Mouse (Mus musculus): ENCODE measurements at regions not wholly inside any gene's neighbourhood (a gene's known extent, or its start where the extent isn't known, plus 50 kb on each side); places are given as distances from the start of the nearest gene placed in this dataset.

- no peaks in the 10 kb centered on the region for H3K9me3 ChIP-seq (ENCODE audit: control insufficient read depth, low read length)
- ATAC-seq: no peak
- no peaks in the 10 kb centered on the region for H3K27me3 ChIP-seq (replicated peaks; ENCODE audit: control insufficient read depth, insufficient read depth, low read length)
- H3K36me3 ChIP-seq (ENCODE audit: control insufficient read depth, insufficient read depth): no peaks in the 10 kb centered on the region
- H3K4me3 ChIP-seq (replicated peaks; ENCODE audit: low read length): no peak overlapping the region
- no peak overlapping the region for H3K9ac ChIP-seq (replicated peaks; ENCODE audit: low read depth, low read length)
- H3K4me2 ChIP-seq (ENCODE audit: low read length): no peak overlapping the region
- no peaks in the 10 kb centered on the region for H3K4me1 ChIP-seq (replicated peaks; ENCODE audit: control insufficient read depth, insufficient read depth, low read length)
- H3K27ac ChIP-seq (ENCODE audit: low read length): no peak overlapping the region
- 91% methylated on average over 1 of the region's 1 CpGs for WGBS
Observed at GRCm38 (mm10) chr12:39861797-39862196, 176.0 kb downstream of the Arl4a start.

DNA sequence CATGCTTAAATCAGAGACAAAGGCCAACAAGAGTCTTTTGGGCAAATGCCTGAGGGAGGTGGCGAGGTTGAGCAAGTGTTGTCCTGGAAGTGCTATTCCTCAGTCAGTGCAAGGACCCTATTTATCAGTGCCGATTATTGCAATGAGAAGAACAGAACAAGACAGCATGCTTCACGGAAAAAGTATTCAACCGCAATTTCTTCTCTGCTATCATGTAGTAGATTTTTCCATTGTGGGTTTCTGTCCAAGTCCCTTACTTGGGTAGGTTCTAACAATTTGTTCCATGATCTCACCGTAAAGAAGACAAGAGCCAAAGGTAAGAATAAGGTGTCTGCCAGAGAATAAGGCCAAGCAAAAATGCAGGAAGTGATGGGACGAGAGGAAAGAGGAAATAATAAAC lies 186.2 kb downstream of the Arl4a start:
- H3K27me3 ChIP-seq (replicated peaks; ENCODE audit: control insufficient read depth, insufficient read depth, low read length): no peaks in the 10 kb centered on the region
- ATAC-seq: no peak
- H3K4me3 ChIP-seq (replicated peaks; ENCODE audit: low read length): no peak overlapping the region
- no peak overlapping the region for H3K9ac ChIP-seq (replicated peaks; ENCODE audit: low read depth, low read length)
- no peak overlapping the region for H3K4me2 ChIP-seq (ENCODE audit: low read length)
- WGBS: 91% methylated on average over 6 of the region's 6 CpGs
- no peak overlapping the region for H3K27ac ChIP-seq (ENCODE audit: low read length)
- H3K4me1 ChIP-seq (replicated peaks; ENCODE audit: control insufficient read depth, insufficient read depth, low read length): no peaks in the 10 kb centered on the region
- no peaks in the 10 kb centered on the region for H3K9me3 ChIP-seq (ENCODE audit: control insufficient read depth, low read length)
- no peaks in the 10 kb centered on the region for H3K36me3 ChIP-seq (ENCODE audit: control insufficient read depth, insufficient read depth)

DNA sequence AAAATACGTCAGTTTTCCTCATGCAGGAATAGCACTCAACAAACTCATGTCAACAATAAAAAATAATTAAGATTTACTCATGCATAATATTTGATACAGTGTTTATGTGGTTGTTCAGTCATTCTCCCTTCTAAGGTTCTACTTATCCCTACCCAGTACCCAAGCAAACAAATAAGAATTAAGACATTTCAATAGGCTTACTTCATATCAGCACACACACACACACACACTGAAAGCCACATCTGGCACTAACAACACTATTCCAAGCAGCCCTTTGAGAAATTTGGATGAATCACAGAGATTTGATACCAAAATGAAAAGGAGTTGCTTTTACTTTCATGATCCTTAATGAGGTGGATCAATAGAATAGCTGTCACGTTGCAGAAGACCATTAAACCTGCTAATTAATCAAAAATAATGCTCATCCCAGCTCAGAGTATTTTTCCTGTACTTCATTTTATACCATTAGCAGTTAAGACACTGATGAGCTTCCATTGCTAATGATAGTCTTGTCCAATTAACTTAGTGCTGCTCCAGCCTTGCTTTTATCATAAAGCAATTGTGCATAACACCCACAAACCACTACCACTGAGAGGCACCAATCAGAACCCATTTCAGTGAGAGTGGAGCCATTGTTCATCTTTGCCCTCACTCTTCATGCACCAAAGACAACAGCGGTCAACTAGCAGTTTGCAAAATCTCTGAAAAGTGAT lies 188.3 kb downstream of the Arl4a start:
- Histone ChIP-seq H3K27me3 (replicated peaks; ENCODE audit: control insufficient read depth, insufficient read depth, low read length) (no peaks in the 10 kb centered on the region), H3K27ac (ENCODE audit: low read length) (no peak overlapping the region), H3K36me3 (ENCODE audit: control insufficient read depth, insufficient read depth) (no peaks in the 10 kb centered on the region), H3K9me3 (ENCODE audit: control insufficient read depth, low read length) (no peaks in the 10 kb centered on the region), H3K4me1 (replicated peaks; ENCODE audit: control insufficient read depth, insufficient read depth, low read length) (no peaks in the 10 kb centered on the region), H3K9ac (replicated peaks; ENCODE audit: low read depth, low read length) (no peak overlapping the region), H3K4me3 (replicated peaks; ENCODE audit: low read length) (no peak overlapping the region), H3K4me2 (ENCODE audit: low read length) (no peak overlapping the region)
- ATAC-seq: peak; percentile 38; the same call in 1 of the 2 replicates
- 32% methylated on average over 3 of the region's 3 CpGs for WGBS

GRCm38 (mm10) chr12:39840615-39841014 lies 197.2 kb downstream of the Arl4a start:
- Histone ChIP-seq H3K4me3 (replicated peaks; ENCODE audit: low read length) (no peak overlapping the region), H3K36me3 (ENCODE audit: control insufficient read depth, insufficient read depth) (no peaks in the 10 kb centered on the region), H3K9ac (replicated peaks; ENCODE audit: low read depth, low read length) (no peak overlapping the region), H3K4me2 (ENCODE audit: low read length) (no peak overlapping the region), H3K27ac (ENCODE audit: low read length) (no peak overlapping the region), H3K4me1 (replicated peaks; ENCODE audit: control insufficient read depth, insufficient read depth, low read length) (no peaks in the 10 kb centered on the region), H3K27me3 (replicated peaks; ENCODE audit: control insufficient read depth, insufficient read depth, low read length) (no peaks in the 10 kb centered on the region), H3K9me3 (ENCODE audit: control insufficient read depth, low read length) (no peaks in the 10 kb centered on the region)
- ATAC-seq: no peak
- WGBS: 92% methylated on average over 2 of the region's 2 CpGs

DNA sequence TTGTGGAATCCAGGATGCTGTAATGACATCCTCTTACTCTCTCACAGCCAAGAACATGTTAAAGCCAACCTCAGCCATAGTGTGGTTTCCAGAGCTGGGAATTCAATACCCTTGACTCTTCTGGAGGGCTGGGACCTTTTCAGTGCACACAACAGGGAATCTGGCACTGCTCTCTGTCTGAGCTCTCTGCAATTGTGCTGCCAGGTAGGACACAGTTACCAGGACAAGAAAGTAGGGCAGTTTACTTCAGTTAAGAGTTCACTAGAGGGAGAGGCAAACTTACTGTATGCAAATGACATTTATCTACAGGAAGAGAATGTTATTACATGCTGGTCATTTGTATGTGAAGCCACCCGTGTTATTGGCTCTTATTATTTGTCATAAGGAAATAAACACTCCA lies 197.6 kb downstream of the Arl4a start:
- no peaks in the 10 kb centered on the region for H3K9me3 ChIP-seq (ENCODE audit: control insufficient read depth, low read length)
- no peaks in the 10 kb centered on the region for H3K36me3 ChIP-seq (ENCODE audit: control insufficient read depth, insufficient read depth)
- no peaks in the 10 kb centered on the region for H3K4me1 ChIP-seq (replicated peaks; ENCODE audit: control insufficient read depth, insufficient read depth, low read length)
- H3K4me2 ChIP-seq (ENCODE audit: low read length): no peak overlapping the region
- no peak overlapping the region for H3K27ac ChIP-seq (ENCODE audit: low read length)
- H3K9ac ChIP-seq (replicated peaks; ENCODE audit: low read depth, low read length): no peak overlapping the region
- H3K4me3 ChIP-seq (replicated peaks; ENCODE audit: low read length): no peak overlapping the region
- ATAC-seq: no peak
- no peaks in the 10 kb centered on the region for H3K27me3 ChIP-seq (replicated peaks; ENCODE audit: control insufficient read depth, insufficient read depth, low read length)
- 78% methylated on average over 1 of the region's 1 CpGs for WGBS

DNA sequence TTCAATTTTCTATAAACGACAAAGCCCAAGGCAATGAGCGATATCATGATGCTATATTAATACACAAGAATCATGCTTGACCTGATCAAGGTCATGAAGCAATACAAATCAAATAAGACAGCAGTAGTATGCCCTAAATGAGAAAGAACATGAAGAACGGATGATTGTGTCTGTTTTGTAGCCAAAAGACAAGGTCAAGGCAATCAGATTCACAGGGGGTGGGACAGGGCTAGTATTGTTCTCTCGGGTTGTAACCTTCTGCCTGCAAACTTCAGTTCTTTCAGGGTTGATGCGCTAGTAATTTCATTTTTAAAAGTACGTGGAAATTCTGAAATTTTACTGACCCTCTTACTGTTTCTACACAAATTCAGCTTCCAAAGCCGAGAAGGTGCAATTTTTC lies 206.7 kb downstream of the Arl4a start:
- no peak overlapping the region for H3K4me2 ChIP-seq (ENCODE audit: low read length)
- H3K9me3 ChIP-seq (ENCODE audit: control insufficient read depth, low read length): no peaks in the 10 kb centered on the region
- H3K36me3 ChIP-seq (ENCODE audit: control insufficient read depth, insufficient read depth): no peaks in the 10 kb centered on the region
- WGBS: 83% methylated on average over 7 of the region's 7 CpGs
- no peak overlapping the region for H3K9ac ChIP-seq (replicated peaks; ENCODE audit: low read depth, low read length)
- no peaks in the 10 kb centered on the region for H3K27me3 ChIP-seq (replicated peaks; ENCODE audit: control insufficient read depth, insufficient read depth, low read length)
- no peak for ATAC-seq
- no peak overlapping the region for H3K4me3 ChIP-seq (replicated peaks; ENCODE audit: low read length)
- H3K27ac ChIP-seq (ENCODE audit: low read length): no peak overlapping the region
- H3K4me1 ChIP-seq (replicated peaks; ENCODE audit: control insufficient read depth, insufficient read depth, low read length): no peaks in the 10 kb centered on the region

- no peaks in the 10 kb centered on the region for H3K27me3 ChIP-seq (replicated peaks; ENCODE audit: control insufficient read depth, insufficient read depth, low read length)
- no peak overlapping the region for H3K9ac ChIP-seq (replicated peaks; ENCODE audit: low read depth, low read length)
- no peak overlapping the region for H3K4me3 ChIP-seq (replicated peaks; ENCODE audit: low read length)
- no peak for ATAC-seq
- no peak overlapping the region for H3K4me2 ChIP-seq (ENCODE audit: low read length)
- H3K9me3 ChIP-seq (ENCODE audit: control insufficient read depth, low read length): no peaks in the 10 kb centered on the region
- no peaks in the 10 kb centered on the region for H3K4me1 ChIP-seq (replicated peaks; ENCODE audit: control insufficient read depth, insufficient read depth, low read length)
- H3K27ac ChIP-seq (ENCODE audit: low read length): no peak overlapping the region
- 82% methylated on average over 4 of the region's 4 CpGs for WGBS
- H3K36me3 ChIP-seq (ENCODE audit: control insufficient read depth, insufficient read depth): no peaks in the 10 kb centered on the region
Observed at GRCm38 (mm10) chr12:39830530-39830929, 207.3 kb downstream of the Arl4a start.

- no peak for ATAC-seq
- Histone ChIP-seq H3K27me3 (replicated peaks; ENCODE audit: control insufficient read depth, insufficient read depth, low read length) (no peaks in the 10 kb centered on the region), H3K4me1 (replicated peaks; ENCODE audit: control insufficient read depth, insufficient read depth, low read length) (no peaks in the 10 kb centered on the region), H3K9me3 (ENCODE audit: control insufficient read depth, low read length) (no peaks in the 10 kb centered on the region), H3K4me2 (ENCODE audit: low read length) (no peak overlapping the region), H3K9ac (replicated peaks; ENCODE audit: low read depth, low read length) (no peak overlapping the region), H3K4me3 (replicated peaks; ENCODE audit: low read length) (no peak overlapping the region), H3K27ac (ENCODE audit: low read length) (no peak overlapping the region), H3K36me3 (ENCODE audit: control insufficient read depth, insufficient read depth) (no peaks in the 10 kb centered on the region)
- 79% methylated on average over 3 of the region's 3 CpGs for WGBS
Observed at GRCm38 (mm10) chr12:39822671-39823070, 215.2 kb downstream of the Arl4a start.

- no peak for ATAC-seq
- Histone ChIP-seq H3K27me3 (replicated peaks; ENCODE audit: control insufficient read depth, insufficient read depth, low read length) (no peaks in the 10 kb centered on the region), H3K36me3 (ENCODE audit: control insufficient read depth, insufficient read depth) (no peaks in the 10 kb centered on the region), H3K4me1 (replicated peaks; ENCODE audit: control insufficient read depth, insufficient read depth, low read length) (no peaks in the 10 kb centered on the region), H3K9me3 (ENCODE audit: control insufficient read depth, low read length) (no peaks in the 10 kb centered on the region), H3K9ac (replicated peaks; ENCODE audit: low read depth, low read length) (no peak overlapping the region), H3K4me2 (ENCODE audit: low read length) (no peak overlapping the region), H3K27ac (ENCODE audit: low read length) (no peak overlapping the region), H3K4me3 (replicated peaks; ENCODE audit: low read length) (no peak overlapping the region)
- WGBS: 73% methylated on average over 4 of the region's 4 CpGs
Observed at GRCm38 (mm10) chr12:39801536-39801935, 236.3 kb downstream of the Arl4a start.

DNA sequence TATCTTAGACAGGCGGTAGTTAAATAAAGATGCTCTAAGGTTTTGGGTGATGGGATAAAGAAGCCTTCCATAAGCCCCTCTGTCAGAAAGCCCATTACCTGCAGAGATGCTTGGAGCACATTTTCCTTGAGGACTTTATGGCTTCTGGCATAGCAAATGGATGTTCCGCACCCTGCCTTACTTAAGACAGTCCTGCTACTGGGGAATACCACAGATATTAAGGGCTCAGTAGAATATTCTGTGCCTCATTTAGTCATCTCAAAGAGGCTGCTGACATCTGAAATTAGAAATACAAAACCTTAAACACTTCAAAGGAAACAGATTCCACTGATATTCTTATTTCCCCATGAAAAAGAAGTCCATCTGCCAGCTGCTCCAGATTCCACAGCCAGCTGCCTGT lies 240.0 kb downstream of the Arl4a start:
- Histone ChIP-seq H3K9me3 (ENCODE audit: control insufficient read depth, low read length) (no peaks in the 10 kb centered on the region), H3K4me2 (ENCODE audit: low read length) (no peak overlapping the region), H3K36me3 (ENCODE audit: control insufficient read depth, insufficient read depth) (no peaks in the 10 kb centered on the region), H3K4me1 (replicated peaks; ENCODE audit: control insufficient read depth, insufficient read depth, low read length) (no peaks in the 10 kb centered on the region), H3K27me3 (replicated peaks; ENCODE audit: control insufficient read depth, insufficient read depth, low read length) (no peaks in the 10 kb centered on the region), H3K4me3 (replicated peaks; ENCODE audit: low read length) (no peak overlapping the region), H3K27ac (ENCODE audit: low read length) (no peak overlapping the region), H3K9ac (replicated peaks; ENCODE audit: low read depth, low read length) (no peak overlapping the region)
- ATAC-seq: no peak
- WGBS: 96% methylated on average over 2 of the region's 2 CpGs

Measured in forebrain, embryonic 16.5 days (tissue).